Mouse (Mus musculus) MEL (cell line): ENCODE data around the gene Dirc2.

Experiments
- CHD2 ChIP-seq: IDR thresholded peaks from 2 replicates; pipeline ENCODE4 v1.6.1; 2011; ENCODE audit warnings: low read length, improper control_type of control experiment
- CTCF ChIP-seq, 3 experiments: IDR thresholded peaks in 2 of 3; conservative IDR thresholded peaks in 1 of 3; 2 replicates each; pipeline ENCODE4 v1.5.1; 2011 to 2012; ENCODE audit warnings: low read length in 3 of 3, low read depth in 2 of 3, mild to moderate bottlenecking in 2 of 3, improper control_type of control experiment in 1 of 3, inconsistent platforms in 1 of 3, mixed read lengths in 1 of 3, moderate library complexity in 1 of 3; ENCODE audit not compliant: control insufficient read depth in 1 of 3, insufficient read depth in 1 of 3, poor library complexity in 1 of 3, severe bottlenecking in 1 of 3
- KAT2A ChIP-seq: conservative IDR thresholded peaks from 2 replicates; pipeline ENCODE4 v1.6.1; 2012; ENCODE audit warnings: low read depth, low read length, improper control_type of control experiment, inconsistent platforms
- POLR2A ChIP-seq, 2 experiments: IDR thresholded peaks; 2 replicates each; pipeline ENCODE4 v1.6.1; 2011 to 2012; ENCODE audit warnings: low read length in 2 of 2, mild to moderate bottlenecking in 2 of 2, control low read depth in 1 of 2, improper control_type of control experiment in 1 of 2, low read depth in 1 of 2, moderate library complexity in 1 of 2; ENCODE audit not compliant: control insufficient read depth in 1 of 2, insufficient read depth in 1 of 2, poor library complexity in 1 of 2
- USF1 ChIP-seq: IDR thresholded peaks from 2 replicates; pipeline ENCODE4 v1.6.1; 2014; ENCODE audit warnings: low read depth, mild to moderate bottlenecking, inconsistent platforms, low read length, improper control_type of control experiment, moderate library complexity

DNA sequence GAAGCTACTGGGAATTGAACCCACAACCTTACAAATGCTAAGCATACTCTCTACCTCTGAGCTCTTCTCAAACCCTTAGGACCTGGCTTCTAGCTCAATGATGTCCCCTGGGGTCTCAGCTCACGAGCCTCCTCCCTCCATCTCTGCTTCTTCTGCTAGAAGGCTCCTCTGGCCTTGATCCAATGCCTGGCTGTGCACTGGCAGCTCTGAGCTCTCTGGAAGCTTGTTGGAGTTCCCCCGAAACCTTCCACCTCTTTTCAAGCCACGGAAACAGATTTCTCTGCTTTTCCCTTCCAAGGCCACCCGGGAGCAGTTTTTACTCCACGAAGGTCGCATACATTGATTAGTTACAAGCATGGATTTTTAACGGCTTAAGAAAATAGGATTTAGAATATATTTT, 82.7 kb downstream of the Dirc2 start:
- TF ChIP-seq CTCF (IDR thresholded peaks at IDR 0.05 in 2 of 3, conservative IDR thresholded peaks at IDR 0.05 in 1 of 3; ENCODE audit: control insufficient read depth in 1 of 3, insufficient read depth in 1 of 3, low read depth in 2 of 3, low read length in 3 of 3, poor library complexity in 1 of 3, severe bottlenecking in 1 of 3) (no peak), POLR2A (IDR thresholded peaks at IDR 0.05; ENCODE audit: control insufficient read depth in 1 of 2, insufficient read depth in 1 of 2, low read depth in 1 of 2, low read length in 2 of 2, poor library complexity in 1 of 2) (no peak), USF1 (no peak), CHD2 (no peak), KAT2A (no peak)
